8 mouse cellular contexts compared by ENCODE assay signal in genomic region chr11:106501308-106502158, GRCm38 (mm10). TPM values are rescaled to one million over a fixed set of nuclear protein-coding genes. Genes with fewer than 3 reads are reported as not detected.
A peak's percentile ranks its signal among the peaks of the same experiment; 100 is the strongest.
DNase-seq lines count a peak whose midpoint lies in the region; ATAC-seq and TF ChIP-seq lines count a peak whose summit lies in the region.

No protein-coding gene starts in this region.

- no peaks in the 10 kb centered on the region for H3K27me3 ChIP-seq in hindbrain, embryonic 15.5 days

- peaks cover 10% of the 10 kb centered on the region; the same call in 1 of the 2 replicates for H3K36me3 ChIP-seq in hindbrain, embryonic 15.5 days

- peak; percentile 85 for DNase-seq in adrenal gland, adult 2 months
- peak; percentile 77 for DNase-seq in gastrocnemius, adult 2 months
- peak; percentile 40 to 63 for DNase-seq in left cerebral cortex, adult 8-10 months (ENCODE audit: low spot score in 2 of 2)
- DNase-seq in lung, postnatal 4 days, result peak; percentile 77 to 80
- DNase-seq in right cerebral cortex, postnatal 10 days (ENCODE audit: low spot score in 2 of 2), result peak; percentile 73
- no peak for DNase-seq in B cell, adult 2 months

- ATAC-seq in common myeloid progenitor, adult 5-6 weeks (replicated peaks; ENCODE audit: low read depth, poor library complexity, severe bottlenecking), result peak; percentile 38
- peak; percentile 69 for ATAC-seq in hindbrain, embryonic 15.5 days (ENCODE audit: low FRiP score, low read depth)

- H3K9me3 ChIP-seq in hindbrain, embryonic 15.5 days, result no peaks in the 10 kb centered on the region

- 1% methylated on average over 22 of the region's 22 CpGs for WGBS in hindbrain, embryonic 15.5 days

- no peak for TF ChIP-seq CTCF in gastrocnemius, adult 2 months (IDR thresholded peaks at IDR 0.05)

- H3K4me3 ChIP-seq in gastrocnemius, adult 2 months, result peak overlapping the region; percentile 91
- H3K4me3 ChIP-seq in hindbrain, embryonic 15.5 days, result peak overlapping the region; percentile 92

- intact Hi-C loops in gastrocnemius, adult 2 months (cut with DNase I), result no loop called here

- H3K4me1 ChIP-seq in hindbrain, embryonic 15.5 days (replicated peaks), result peaks cover 21% of the 10 kb centered on the region

- H3K4me2 ChIP-seq in hindbrain, embryonic 15.5 days, result peak overlapping the region; percentile 85

- peak overlapping the region; percentile 99 for H3K27ac ChIP-seq in gastrocnemius, adult 2 months
- H3K27ac ChIP-seq in hindbrain, embryonic 15.5 days (replicated peaks), result peak overlapping the region; percentile 96

- peak overlapping the region; percentile 96 for H3K9ac ChIP-seq in hindbrain, embryonic 15.5 days

RNA-seq across cellular contexts. Expression of gene Ern1, which starts 13.9 kb away (rescaled TPM):
- total RNA-seq in adrenal gland, adult 2 months (2021), result 100 to 1,000 TPM in 1 of 2 experiments, 10 to 100 TPM in 1; 90.7 to 119 TPM
- 608 and 700 TPM in 2 replicates for polyA plus RNA-seq in adrenal gland, adult 2 months (2012; rRNA removed)
- 21.1 and 32.6 TPM in 2 replicates for total RNA-seq in common myeloid progenitor, adult 5-6 weeks (2017)
- total RNA-seq in gastrocnemius, adult 2 months (2021), result 1 to 10 TPM; 7.3 to 9.2 TPM
- 4.9 and 5.0 TPM in 2 replicates for polyA plus RNA-seq in hindbrain, embryonic 15.5 days (2015; fragmentation: Nextera tagmentation; extraction: Ambion mirVana)
- total RNA-seq in left cerebral cortex, adult 8-10 months (2022), result 10 to 100 TPM in 1 of 4 experiments, 1 to 10 TPM in 3; 8.2 to 10.5 (median 9.2) TPM

Comparison
In these comparisons a context has a peak if more than half of its experiments do, and no peak if none do; other contexts are left out.
1. DNase-seq: peak in adrenal gland, adult 2 months (single experiment), gastrocnemius, adult 2 months (single experiment), left cerebral cortex, adult 8-10 months (2 of 2), lung, postnatal 4 days (2 of 2) and right cerebral cortex, postnatal 10 days (2 of 2); none in B cell, adult 2 months (0 of 2).